Mouse (Mus musculus) left cerebral cortex, postnatal 14 days (tissue): ENCODE data around the gene Tram1l1. TPM values are rescaled to one million over a fixed set of nuclear protein-coding genes. Genes with fewer than 3 reads are reported as not detected.
A peak's percentile ranks its signal among the peaks of the same experiment; 100 is the strongest.
"Not testable (repeated sequence)": the region's sequence is repeated elsewhere in the genome, so short reads cannot be mapped to it uniquely, and the experiment has no call there.

ENCODE experiments used
- DNase-seq, 2 experiments: peaks; one replicate each; pipeline ENCODE4 v3.0.0; 2021 to 2022; ENCODE audit warnings: low spot score in 2 of 2, mixed read lengths in 1 of 2
- intact Hi-C: fragments of 180-260 bp; cut with DNase I; formaldehyde crosslinking; loops from one replicate; pipeline ENCODE4 v1.15.1; 2025
- long read RNA-seq, 2 experiments: library from polyadenylated mRNA; stranded (forward); transcript quantifications; one replicate each; pipeline ENCODE4 v2.0.0; 2021
- total RNA-seq, 2 experiments: library from RNA; stranded (reverse); gene quantifications; 2 replicates each; pipeline ENCODE4 v1.2.3; 2021

Gene Tram1l1
- total RNA-seq, result 10 to 100 TPM; 17.5 to 19.7 TPM
- long read RNA-seq, experiment 1, transcript Tram1l1-201 (1 exons, 3,889 nt), result major isoform, 61 of 61 reads
- long read RNA-seq, experiment 1, partial matches to known transcripts, result 0 of 61 reads
- long read RNA-seq, experiment 1, other reads (novel, unspliced or antisense), result 0 of 61 reads
- long read RNA-seq, experiment 2, transcript Tram1l1-201 (1 exons, 3,889 nt), result major isoform, 41 of 41 reads
- long read RNA-seq, experiment 2, partial matches to known transcripts, result 0 of 41 reads
- long read RNA-seq, experiment 2, other reads (novel, unspliced or antisense), result 0 of 41 reads

- intact Hi-C loops, result no loop called here
Observed at GRCm38 (mm10) chr3:124320821-124321576, at the start of gene Tram1l1. TSS of gene Tram1l1 (plus strand) at chr3:124320855.

DNA sequence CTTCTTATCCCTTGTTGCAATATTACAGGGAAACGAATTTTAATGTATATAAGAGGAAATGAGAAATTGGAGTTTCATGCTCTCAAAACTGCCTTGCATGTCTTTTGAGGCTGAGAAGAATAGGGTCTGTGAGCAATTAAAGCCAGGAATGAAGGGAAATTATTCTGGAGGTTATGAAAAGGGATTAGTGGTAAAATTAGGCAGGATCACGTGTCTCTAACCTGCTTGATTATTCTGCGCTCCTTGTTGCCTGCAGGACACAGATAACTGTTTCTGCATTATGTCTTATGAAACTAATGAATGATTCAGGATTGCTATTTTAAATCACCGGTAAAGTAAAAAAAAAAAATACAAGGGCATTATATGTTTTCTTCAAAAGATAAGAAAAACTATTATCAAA is 49.4 kb upstream of the Tram1l1 start:
- no peak for DNase-seq
- intact Hi-C loops, result loop anchor here (5.0 to 10.0 kb wide), 3 partner anchors 314 to 576 kb away; partner anchors contain the start of genes 1700003H04Rik and Ndst3

More at GRCm38 (mm10) chr3:124320821-124321576, at the start of gene Tram1l1:
- peak; percentile 81 to 83 for DNase-seq

GRCm38 (mm10) chr3:124271668-124272067 is 49.0 kb upstream of the Tram1l1 start:
- intact Hi-C loops, result loop anchor here (5.0 to 10.0 kb wide), 3 partner anchors 313 to 577 kb away; partner anchors contain the start of genes 1700003H04Rik and Ndst3
- DNase-seq, result no peak

DNA sequence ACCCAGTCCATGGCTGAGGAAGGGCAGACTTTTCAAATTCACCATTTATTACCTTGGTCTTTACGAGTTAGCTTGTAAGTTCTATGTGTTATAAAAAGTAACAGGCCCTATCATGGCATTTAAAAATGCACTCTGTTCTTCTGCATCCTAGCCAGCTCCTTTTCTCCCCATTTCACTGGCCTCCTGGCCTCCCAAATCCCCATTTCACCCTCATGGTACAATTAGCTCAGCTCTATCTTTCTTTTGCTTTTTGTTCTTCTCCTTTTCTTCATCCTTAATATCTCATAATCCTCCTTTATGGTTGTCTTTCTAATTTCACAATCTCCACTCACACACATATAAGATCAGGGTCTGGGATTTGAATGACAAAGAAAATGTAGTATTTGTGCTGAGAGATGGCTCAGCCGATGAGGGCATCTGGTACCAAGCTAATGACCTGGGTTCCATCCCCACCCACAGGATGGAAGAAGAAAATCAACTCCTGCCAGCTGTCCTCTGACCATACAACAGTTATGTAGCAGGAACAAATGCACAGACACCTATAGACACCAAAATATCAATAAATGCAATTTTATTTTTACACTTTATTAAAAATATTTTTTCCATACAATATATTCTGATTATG is 48.1 kb upstream of the Tram1l1 start:
- intact Hi-C loops, result loop anchor here (5.0 to 10.0 kb wide), 3 partner anchors 312 to 578 kb away; partner anchors contain the start of genes 1700003H04Rik and Ndst3

GRCm38 (mm10) chr3:124274928-124275609 is 45.6 kb upstream of the Tram1l1 start:
- intact Hi-C loops, result loop anchor here (1.0 to 10.0 kb wide), 4 partner anchors 310 to 759 kb away; partner anchors contain the start of genes 1700003H04Rik and Ndst3

More for the DNA sequence above, 48.1 kb upstream of the Tram1l1 start:
- no peak for DNase-seq

GRCm38 (mm10) chr3:124288936-124289335 is 31.7 kb upstream of the Tram1l1 start:
- intact Hi-C loops, DNase-seq: not testable (repeated sequence)

More at GRCm38 (mm10) chr3:124274928-124275609, 45.6 kb upstream of the Tram1l1 start:
- peak; percentile 54 to 68 for DNase-seq

DNA sequence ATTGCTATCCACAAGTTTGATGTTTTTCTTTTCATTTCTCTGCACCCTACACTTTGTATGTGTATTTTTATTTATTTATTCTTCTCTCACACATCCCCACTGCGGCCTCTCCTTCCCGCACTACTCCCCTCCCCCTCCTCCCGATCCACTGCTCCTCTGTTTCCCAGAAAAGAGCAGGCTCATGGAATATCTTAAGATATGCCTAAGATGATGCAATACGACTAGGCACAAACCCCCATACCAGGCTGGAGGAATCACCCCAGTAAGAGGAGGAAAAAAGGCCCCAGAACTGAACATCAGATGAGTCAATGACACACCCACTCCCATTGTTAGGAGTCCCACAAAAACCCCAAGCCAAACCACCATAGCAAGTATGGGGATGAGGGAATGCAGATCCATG is 1.4 kb upstream of the Tram1l1 start:
- intact Hi-C loops, result no loop called here
- DNase-seq, result no peak

DNA sequence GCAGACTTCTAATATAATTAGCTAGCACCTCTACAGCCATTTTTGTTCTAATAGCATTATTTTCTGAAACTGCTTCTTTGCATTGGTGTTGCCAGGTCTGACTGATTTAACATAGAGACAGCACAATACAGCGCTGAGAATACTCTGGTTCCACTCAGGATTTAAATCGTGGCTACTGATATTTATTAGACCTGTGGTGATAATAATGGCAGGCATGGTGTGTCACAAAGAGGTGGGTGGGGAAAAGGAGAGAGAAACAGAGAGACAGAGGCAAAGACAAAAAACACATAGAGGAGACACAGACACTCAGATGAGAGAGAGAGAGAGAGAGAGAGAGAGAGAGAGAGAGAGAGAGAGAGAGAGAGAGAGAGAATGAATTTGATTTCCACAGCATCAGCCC is 257 bp upstream of the Tram1l1 start:
- peak in 1 of 2 experiments; percentile 7 for DNase-seq
- intact Hi-C loops, result no loop called here

GRCm38 (mm10) chr3:124346445-124346844 is 25.8 kb downstream of the Tram1l1 start:
- intact Hi-C loops, result loop anchor here (5.0 kb wide), 1 partner anchor 241 kb away; no protein-coding TSS in a partner anchor
- DNase-seq, result peak in 1 of 2 experiments; percentile 14

- peak; percentile 41 to 44 for DNase-seq
- intact Hi-C loops, result no loop called here
Observed at GRCm38 (mm10) chr3:124357533-124357932, 36.9 kb downstream of the Tram1l1 start.

GRCm38 (mm10) chr3:124372031-124372430 is 51.4 kb downstream of the Tram1l1 start:
- no peak for DNase-seq
- intact Hi-C loops, result no loop called here

Other genes with a start within 250 kb of the Tram1l1 start
- gene 1700006A11Rik, start 105.2 kb downstream of the Tram1l1 start, total RNA-seq, result not detected